Comparison of ENCODE assay signal across 12 mouse cellular contexts in the genomic region with DNA sequence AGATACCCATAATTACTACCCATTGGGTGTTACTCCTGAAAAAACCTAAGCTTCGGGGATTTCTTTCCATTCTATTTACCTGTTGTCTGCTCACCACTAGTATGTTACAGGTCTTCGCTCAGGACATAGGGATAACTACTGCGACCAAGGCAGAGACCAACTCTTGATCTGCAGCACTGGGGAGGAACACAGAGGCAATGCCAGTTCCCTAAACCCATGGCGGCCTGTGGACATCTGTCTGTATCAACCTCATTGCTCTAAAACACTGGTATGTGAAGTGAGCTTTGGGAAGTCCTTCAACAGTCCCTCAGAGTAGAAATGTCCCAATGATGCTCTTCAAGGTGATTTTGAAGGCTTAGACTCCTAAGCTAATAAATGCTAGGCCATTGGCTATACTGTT.
DNase-seq lines count a peak whose midpoint lies in the region; ATAC-seq and TF ChIP-seq lines count a peak whose summit lies in the region.
"Had no signal": no experiment of that assay in that cellular context is flagged by ENCODE, and none has a peak within 500 bp of the region (broad histone marks: within the 10 kb centered on the region; RNA-seq: fewer than 3 reads in every experiment).

No protein-coding gene starts in this region.

- H3K9ac ChIP-seq in hindbrain, embryonic 13.5 days: no peak overlapping the region
- H3K9ac ChIP-seq in hindbrain, embryonic 11.5 days (ENCODE audit: low read depth, low read length): no peak overlapping the region
- H3K9ac ChIP-seq in lung, embryonic 14.5 days: no peak overlapping the region
- H3K9ac ChIP-seq in limb, embryonic 15.5 days: no peak overlapping the region
- H3K9ac ChIP-seq: liver, embryonic 12.5 days had no signal

- WGBS in hindbrain, embryonic 13.5 days: 94% methylated on average over 4 of the region's 4 CpGs
- 96% methylated on average over 4 of the region's 4 CpGs for WGBS in hindbrain, embryonic 11.5 days
- WGBS in lung, embryonic 14.5 days: 96% methylated on average over 4 of the region's 4 CpGs
- 84% methylated on average over 4 of the region's 4 CpGs for WGBS in limb, embryonic 15.5 days

- no peak overlapping the region for H3K4me2 ChIP-seq in hindbrain, embryonic 13.5 days
- H3K4me2 ChIP-seq in hindbrain, embryonic 11.5 days (replicated peaks; ENCODE audit: low read depth, low read length): no peak overlapping the region
- no peak overlapping the region for H3K4me2 ChIP-seq in lung, embryonic 14.5 days
- H3K4me2 ChIP-seq in limb, embryonic 15.5 days: peak overlapping the region; percentile 25; the same call in 1 of the 2 replicates
- H3K4me2 ChIP-seq: liver, embryonic 12.5 days had no signal

- peaks cover 16% of the 10 kb centered on the region for H3K4me1 ChIP-seq in hindbrain, embryonic 13.5 days (replicated peaks)
- H3K4me1 ChIP-seq in hindbrain, embryonic 11.5 days (replicated peaks; ENCODE audit: control insufficient read depth, insufficient read depth, low read length): no peaks in the 10 kb centered on the region
- peaks cover 9% of the 10 kb centered on the region; the same call in 1 of the 2 replicates for H3K4me1 ChIP-seq in lung, embryonic 14.5 days (ENCODE audit: insufficient read depth)
- H3K4me1 ChIP-seq in limb, embryonic 15.5 days: peaks cover 17% of the 10 kb centered on the region

- DNase-seq in gastrocnemius, adult 2 months: no peak
- DNase-seq in gastrocnemius, postnatal 36 days: no peak
- DNase-seq in hindbrain, embryonic 11.5 days (ENCODE audit: low spot score): no peak
- no peak for DNase-seq in lung, embryonic 14.5 days
- DNase-seq in lung, postnatal 36 days: no peak
- DNase-seq: spleen, adult 18-20 months; thymus, postnatal 25 days had no signal

- intact Hi-C loops in gastrocnemius, adult 2 months (cut with DNase I): no loop called here
- intact Hi-C loops in gastrocnemius, postnatal 36 days (cut with DNase I): no loop called here

- H3K27ac ChIP-seq in gastrocnemius, adult 2 months: peak overlapping the region; percentile 70
- peak overlapping the region; percentile 64; the same call in 1 of the 2 replicates for H3K27ac ChIP-seq in hindbrain, embryonic 13.5 days
- no peak overlapping the region for H3K27ac ChIP-seq in hindbrain, embryonic 11.5 days (ENCODE audit: low read depth, low read length)
- H3K27ac ChIP-seq in lung, embryonic 14.5 days (ENCODE audit: low read depth): no peak overlapping the region
- peak overlapping the region; percentile 65 for H3K27ac ChIP-seq in limb, embryonic 15.5 days
- H3K27ac ChIP-seq: liver, embryonic 12.5 days had no signal

- H3K4me3 ChIP-seq in gastrocnemius, adult 2 months: peak overlapping the region; percentile 15; the same call in 1 of the 2 replicates
- no peak overlapping the region for H3K4me3 ChIP-seq in hindbrain, embryonic 13.5 days
- no peak overlapping the region for H3K4me3 ChIP-seq in hindbrain, embryonic 11.5 days (ENCODE audit: low read depth, low read length)
- no peak overlapping the region for H3K4me3 ChIP-seq in lung, embryonic 14.5 days (ENCODE audit: low read depth, low read length)
- H3K4me3 ChIP-seq in limb, embryonic 15.5 days: no peak overlapping the region
- H3K4me3 ChIP-seq: liver, embryonic 12.5 days had no signal

- H3K9me3 ChIP-seq in hindbrain, embryonic 13.5 days: no peaks in the 10 kb centered on the region
- no peaks in the 10 kb centered on the region for H3K9me3 ChIP-seq in hindbrain, embryonic 11.5 days (ENCODE audit: control insufficient read depth, low read length)
- H3K9me3 ChIP-seq in lung, embryonic 14.5 days (ENCODE audit: low read depth, low read length): no peaks in the 10 kb centered on the region
- no peaks in the 10 kb centered on the region for H3K9me3 ChIP-seq in limb, embryonic 15.5 days
- H3K9me3 ChIP-seq: liver, embryonic 12.5 days had no signal

- no peaks in the 10 kb centered on the region for H3K27me3 ChIP-seq in hindbrain, embryonic 13.5 days
- H3K27me3 ChIP-seq in hindbrain, embryonic 11.5 days (ENCODE audit: control insufficient read depth, insufficient read depth, low read length): no peaks in the 10 kb centered on the region
- H3K27me3 ChIP-seq in lung, embryonic 14.5 days (ENCODE audit: insufficient read depth, low read length): no peaks in the 10 kb centered on the region
- H3K27me3 ChIP-seq in limb, embryonic 15.5 days: no peaks in the 10 kb centered on the region
- H3K27me3 ChIP-seq: liver, embryonic 12.5 days; Patski had no signal

- ATAC-seq in hindbrain, embryonic 13.5 days (ENCODE audit: low FRiP score): no peak
- no peak for ATAC-seq in hindbrain, embryonic 11.5 days (ENCODE audit: low FRiP score)
- ATAC-seq in lung, embryonic 14.5 days (ENCODE audit: insufficient read depth): peak; percentile 9; the same call in 1 of the 2 replicates
- ATAC-seq in limb, embryonic 15.5 days (ENCODE audit: insufficient number of reproducible peaks, low FRiP score, low TSS enrichment, low read depth): no peak
- ATAC-seq in megakaryocyte progenitor cell, adult 5-6 weeks (replicated peaks; ENCODE audit: poor library complexity): no peak
- ATAC-seq: liver, embryonic 12.5 days; Patski had no signal

- H3K36me3 ChIP-seq in hindbrain, embryonic 13.5 days: no peaks in the 10 kb centered on the region
- no peaks in the 10 kb centered on the region for H3K36me3 ChIP-seq in hindbrain, embryonic 11.5 days (ENCODE audit: control insufficient read depth, insufficient read depth, low read length)
- H3K36me3 ChIP-seq in lung, embryonic 14.5 days (ENCODE audit: insufficient read depth): no peaks in the 10 kb centered on the region
- no peaks in the 10 kb centered on the region for H3K36me3 ChIP-seq in limb, embryonic 15.5 days
- H3K36me3 ChIP-seq: liver, embryonic 12.5 days had no signal

- no peak for TF ChIP-seq CTCF in gastrocnemius, adult 2 months (IDR thresholded peaks at IDR 0.05)
- TF ChIP-seq CTCF in lung, embryonic 14.5 days (IDR thresholded peaks at IDR 0.05; ENCODE audit: low read depth): no peak

Comparison
In these comparisons a context has a peak if more than half of its experiments do, and no peak if none do; other contexts are left out.
1. H3K27ac ChIP-seq: peak in gastrocnemius, adult 2 months (single experiment), hindbrain, embryonic 13.5 days (single experiment) and limb, embryonic 15.5 days (single experiment); none in hindbrain, embryonic 11.5 days (single experiment) and lung, embryonic 14.5 days (single experiment).